Mouse (Mus musculus) gastrocnemius, postnatal 14 days (tissue): ENCODE results near the gene Qrich2. TPM values are rescaled to one million over a fixed set of nuclear protein-coding genes. Genes with fewer than 3 reads are reported as not detected.
"Not testable (repeated sequence)": the region's sequence is repeated elsewhere in the genome, so short reads cannot be mapped to it uniquely, and the experiment has no call there.

ENCODE experiments used
- DNase-seq: peaks from one replicate; pipeline ENCODE4 v3.0.0; 2021; ENCODE audit warnings: mixed read lengths
- intact Hi-C: fragments of 180-260 bp; cut with DNase I; formaldehyde crosslinking; loops from one replicate; pipeline ENCODE4 v1.15.1; 2025; ENCODE audit warnings: low total_unique reads
- total RNA-seq, 2 experiments: library from RNA; stranded (reverse); gene quantifications; 2 replicates each; pipeline ENCODE4 v1.2.3; 2021

Qrich2 gene
- total RNA-seq, 2 experiments from 2014 or later, result not detected

GRCm38 (mm10) chr11:116418194-116418840 is 47.7 kb downstream of the Qrich2 start:
- intact Hi-C loops, result no loop called here
- peak; percentile 50 for DNase-seq

DNA sequence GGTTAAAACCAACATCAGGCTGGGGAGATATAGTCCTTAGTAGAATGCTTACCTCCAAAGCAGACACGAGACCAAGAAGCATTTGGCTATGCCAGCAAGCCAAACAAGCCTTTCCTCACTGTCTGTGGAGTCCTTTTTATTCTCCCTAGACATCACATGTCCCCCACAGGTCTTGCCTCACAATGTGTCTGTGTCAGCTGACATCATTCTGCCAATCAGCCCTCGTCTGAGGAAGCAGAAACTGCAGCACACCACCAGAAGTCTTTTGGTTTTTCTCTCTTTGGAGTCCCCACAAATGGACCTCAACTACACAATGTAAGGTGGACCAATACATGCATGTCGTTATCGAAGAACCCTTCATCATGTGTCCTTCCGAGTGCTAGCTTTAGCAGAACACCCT is 49.0 kb downstream of the Qrich2 start:
- intact Hi-C loops, result no loop called here

GRCm38 (mm10) chr11:116416196-116416943 is 49.7 kb downstream of the Qrich2 start:
- intact Hi-C loops, result no loop called here

More for the DNA sequence above, 49.0 kb downstream of the Qrich2 start:
- no peak for DNase-seq

DNA sequence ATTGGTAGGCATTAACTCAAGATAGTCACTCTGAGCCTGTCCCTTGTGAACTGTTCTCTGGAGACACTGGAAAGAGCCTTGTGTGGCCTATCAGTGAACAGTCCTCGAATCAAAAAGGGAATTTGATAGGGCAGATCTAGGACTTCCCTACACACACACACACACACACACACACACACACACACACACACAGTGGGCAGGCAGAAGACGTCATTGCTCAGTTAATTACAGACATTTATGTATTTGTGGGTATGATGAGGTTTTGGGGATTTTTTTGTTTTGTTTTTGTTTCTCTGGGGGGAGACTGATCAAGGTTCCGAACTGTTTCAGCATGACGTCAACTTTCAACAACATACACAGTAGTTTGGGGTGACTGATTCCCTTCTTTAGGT is 52.4 kb downstream of the Qrich2 start:
- intact Hi-C loops, result no loop called here
- no peak for DNase-seq

More at GRCm38 (mm10) chr11:116416196-116416943, 49.7 kb downstream of the Qrich2 start:
- DNase-seq, result peak; percentile 40

DNA sequence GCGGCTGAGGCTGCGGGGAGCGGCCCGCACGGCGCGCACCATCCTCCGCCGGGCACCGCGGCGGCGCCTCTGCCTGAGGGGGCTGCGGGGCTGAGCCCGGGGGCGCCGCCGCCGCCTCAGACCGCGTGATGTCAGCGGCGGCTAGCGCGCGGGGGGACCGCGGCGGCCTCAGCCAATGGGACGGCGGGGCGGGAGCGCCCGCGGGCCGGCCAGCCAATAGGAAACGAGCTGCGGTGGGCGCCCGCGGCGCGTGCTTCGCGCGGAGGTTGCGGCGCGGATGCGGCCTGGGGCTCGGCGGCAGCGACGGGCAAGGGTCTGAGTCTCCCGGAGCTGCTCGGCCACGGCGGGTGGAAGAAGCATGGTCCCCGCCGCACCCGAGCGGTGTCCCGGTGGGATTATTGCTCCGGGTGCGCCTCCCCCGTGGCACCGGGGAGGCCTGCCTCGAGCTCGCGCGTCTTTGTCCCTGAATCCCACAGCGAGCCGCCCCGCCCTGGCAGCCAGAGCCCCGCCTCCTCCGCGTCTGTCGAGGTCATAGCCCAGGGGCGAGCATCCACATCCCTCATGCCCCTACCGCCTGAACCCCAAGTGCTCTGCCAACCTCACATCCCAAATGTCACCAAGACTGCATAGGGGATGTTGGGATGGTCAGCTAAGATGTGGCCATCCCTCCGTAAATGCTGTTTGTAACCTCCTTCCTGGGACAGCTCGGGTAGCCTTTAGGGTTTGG is 53.0 kb downstream of the Qrich2 start, which contains the start of gene Rnf157:
Gene Rnf157 (minus strand): TSS at position 129 of the 727 bp plus-strand sequence.
- DNase-seq, result peak; percentile 83

DNA sequence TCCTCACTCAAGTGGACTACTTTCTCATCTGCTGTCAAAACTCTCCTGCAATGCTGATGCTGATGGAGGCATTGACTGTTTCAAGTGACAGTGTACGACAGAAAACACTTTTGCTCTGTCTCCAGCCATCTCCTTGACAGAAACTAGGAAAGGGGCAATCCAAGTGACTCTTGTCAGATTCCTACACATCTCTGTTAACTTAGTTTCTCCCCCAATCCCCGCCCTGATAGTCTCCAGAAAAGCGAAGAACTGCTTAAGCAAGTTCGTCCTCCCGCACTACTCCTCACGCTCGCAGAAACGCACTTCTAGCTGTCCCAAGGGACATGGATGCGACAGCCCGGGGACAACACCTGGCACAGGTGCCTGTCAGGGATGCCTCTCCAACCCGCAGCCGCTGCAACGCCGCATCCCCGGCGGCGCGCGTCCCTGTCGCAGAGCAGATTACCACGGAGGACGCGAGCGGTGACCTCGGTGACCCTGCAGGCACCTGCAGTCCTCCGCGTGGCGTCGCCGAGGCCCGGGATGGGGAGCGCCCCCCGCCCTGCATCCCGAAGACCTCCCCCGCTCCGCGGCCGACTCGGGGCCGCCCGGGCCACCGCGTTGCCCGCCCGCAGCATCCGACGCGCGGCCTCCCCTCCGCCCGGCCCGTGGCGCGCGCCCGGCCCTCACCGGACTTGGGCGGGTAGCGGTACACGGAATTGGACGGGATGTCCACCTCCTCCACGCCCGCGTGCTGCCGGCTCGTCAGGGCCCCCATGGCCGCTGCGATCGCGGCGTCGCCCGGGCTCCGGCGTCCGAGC is 53.8 kb downstream of the Qrich2 start:
- DNase-seq, result peak; percentile 25
- intact Hi-C loops, result no loop called here

More for the DNA sequence above, 53.0 kb downstream of the Qrich2 start, which contains the start of gene Rnf157:
- intact Hi-C loops, result no loop called here

- intact Hi-C loops, result no loop called here
- DNase-seq, result no peak
These were observed 54.5 kb downstream of the Qrich2 start for GRCm38 (mm10) chr11:116411582-116411981.

GRCm38 (mm10) chr11:116410415-116410814 is 55.6 kb downstream of the Qrich2 start:
- intact Hi-C loops, DNase-seq: not testable (repeated sequence)

- no peak for DNase-seq
- intact Hi-C loops, result no loop called here
These were observed 57.0 kb downstream of the Qrich2 start for GRCm38 (mm10) chr11:116409008-116409407.

DNA sequence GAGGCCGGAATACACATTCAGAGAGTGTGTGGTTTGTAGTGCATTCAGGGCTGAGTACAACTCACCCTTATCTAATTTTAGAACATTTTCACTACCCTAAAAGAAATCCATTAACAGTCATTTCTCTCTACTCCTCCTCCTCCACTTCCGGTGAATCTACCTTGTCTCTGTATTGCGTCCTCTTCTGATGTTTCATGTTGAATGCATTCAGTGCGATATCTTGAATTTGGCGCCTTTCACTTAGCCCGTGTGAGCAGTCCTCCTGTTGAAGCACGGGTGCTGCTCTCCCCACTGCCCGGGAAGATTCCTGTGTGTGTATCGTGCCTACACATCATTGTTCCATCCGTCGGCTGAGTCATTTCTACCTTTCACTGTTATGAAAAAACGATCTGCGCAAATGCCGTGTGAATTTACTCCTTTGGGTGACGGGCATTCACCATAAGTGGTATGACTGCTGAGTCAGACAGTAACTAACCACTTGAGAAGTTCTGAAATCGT is 59.8 kb downstream of the Qrich2 start:
- intact Hi-C loops, result no loop called here
- DNase-seq, result no peak

GRCm38 (mm10) chr11:116405601-116406000 is 60.4 kb downstream of the Qrich2 start:
- intact Hi-C loops, result no loop called here
- DNase-seq, result no peak

GRCm38 (mm10) chr11:116400560-116400959 is 65.5 kb downstream of the Qrich2 start:
- intact Hi-C loops, result loop anchor here (5.0 kb wide), 1 partner anchor 42 kb away; no protein-coding TSS in a partner anchor
- no peak for DNase-seq

DNA sequence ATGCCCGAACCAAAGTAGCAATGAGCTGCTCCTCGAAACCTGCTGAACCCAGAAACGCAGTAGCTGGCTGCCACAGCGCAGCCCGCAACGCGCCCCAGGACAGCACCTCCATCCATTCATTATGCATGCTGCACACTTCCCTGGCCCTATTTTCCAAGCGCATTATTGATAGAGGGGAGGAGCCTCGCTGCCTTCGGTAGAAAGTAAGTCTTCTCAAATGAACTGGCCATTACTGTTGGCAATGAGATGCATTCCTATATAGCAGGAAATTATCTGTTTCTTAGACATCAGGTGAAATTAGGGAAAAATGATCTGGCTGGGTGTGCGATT is 67.7 kb downstream of the Qrich2 start:
- no peak for DNase-seq
- intact Hi-C loops, result no loop called here

DNA sequence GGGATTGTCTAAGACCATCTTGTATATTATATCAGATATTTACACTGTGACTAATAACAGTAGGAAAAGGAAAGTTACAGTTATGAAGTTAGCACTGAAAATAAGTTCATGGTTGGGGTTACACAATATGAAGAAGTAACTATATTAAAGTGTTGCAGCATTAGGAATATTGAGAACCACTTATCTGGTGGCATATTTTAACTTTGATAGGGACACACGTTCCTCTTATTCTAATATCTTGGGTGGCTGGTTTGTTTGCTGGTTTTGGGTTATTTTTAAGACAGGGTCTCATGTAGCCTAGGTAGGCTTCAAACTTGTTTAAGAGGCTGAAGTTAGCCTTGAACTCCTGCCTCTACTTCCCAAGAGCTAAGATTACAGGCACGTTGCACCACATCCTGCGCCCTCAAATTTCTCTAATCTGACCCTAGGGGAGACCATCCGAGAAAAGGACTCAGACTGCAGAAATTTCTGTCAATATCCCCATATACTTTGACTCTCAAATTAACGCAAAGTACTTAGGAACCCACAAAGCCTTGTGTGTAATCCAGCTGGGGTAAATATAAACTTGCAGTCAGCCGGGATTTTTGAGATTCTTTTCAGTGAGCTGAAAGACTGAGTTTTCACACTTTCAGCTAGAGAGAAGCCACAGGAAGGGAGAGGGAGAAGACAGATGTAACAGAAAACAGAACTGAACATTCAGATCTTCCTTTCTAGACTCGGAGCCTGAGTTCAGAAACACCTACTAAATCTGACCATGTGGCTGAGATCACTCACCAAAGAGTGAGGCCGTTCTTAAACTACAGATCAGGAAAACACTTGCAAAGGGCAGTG is 68.3 kb downstream of the Qrich2 start:
- intact Hi-C loops, result no loop called here
- DNase-seq, result no peak

DNA sequence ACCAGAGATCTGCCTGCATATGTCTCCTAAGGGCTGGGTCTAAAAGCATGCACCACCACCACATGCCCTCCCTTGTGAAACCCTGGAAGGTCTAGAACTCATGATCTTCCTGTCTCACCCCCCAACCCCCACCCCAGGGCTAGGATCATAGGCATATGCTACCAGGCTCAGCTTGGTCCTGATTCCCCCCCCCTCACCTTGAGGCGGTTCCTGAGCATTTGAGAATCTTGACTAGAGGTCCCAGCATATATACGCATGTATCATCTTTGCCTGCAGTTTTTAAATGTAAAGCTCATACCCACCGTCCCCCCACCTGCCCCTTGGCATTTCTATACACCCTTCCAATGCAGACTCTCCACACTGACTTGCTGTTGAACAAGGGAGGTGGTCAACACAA is 69.1 kb downstream of the Qrich2 start:
- intact Hi-C loops, result no loop called here
- DNase-seq, result no peak

DNA sequence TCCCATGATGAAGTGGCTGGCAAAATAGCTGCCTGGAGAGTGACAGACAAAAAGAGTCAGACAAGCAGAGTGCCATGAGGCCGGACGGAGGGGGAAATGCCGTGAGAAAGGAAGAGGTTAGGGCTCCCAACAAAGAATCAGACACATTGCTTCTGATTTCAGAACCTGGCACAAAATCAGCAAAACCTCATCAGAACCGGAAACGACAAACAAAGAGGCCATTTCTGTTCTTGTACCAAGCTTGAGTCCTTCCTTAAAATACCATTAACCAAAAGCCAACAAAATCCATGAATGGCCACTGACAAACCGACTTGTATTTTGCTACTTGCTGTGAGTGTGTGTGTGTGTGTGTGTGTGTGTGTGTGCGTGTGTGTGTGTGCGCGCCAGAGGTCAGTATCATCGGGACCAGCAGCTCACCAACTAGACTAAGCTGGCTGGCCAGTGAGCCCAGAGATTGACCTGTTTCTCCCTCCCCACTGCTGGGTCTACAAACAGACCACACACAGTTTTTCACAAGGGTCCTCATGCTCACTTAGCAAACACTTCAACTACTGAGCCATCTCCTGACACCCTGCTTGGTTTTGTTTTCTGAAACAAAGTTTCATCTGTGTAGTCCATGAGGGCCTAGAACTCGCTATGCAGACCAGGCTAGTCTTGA is 69.6 kb downstream of the Qrich2 start:
- intact Hi-C loops, result no loop called here

GRCm38 (mm10) chr11:116394769-116395168 is 71.3 kb downstream of the Qrich2 start:
- intact Hi-C loops, result no loop called here
- DNase-seq, result no peak

More for the DNA sequence above, 69.6 kb downstream of the Qrich2 start:
- DNase-seq, result no peak
